Mouse (Mus musculus): Measurements from ENCODE around the gene Lman2.

DNA sequence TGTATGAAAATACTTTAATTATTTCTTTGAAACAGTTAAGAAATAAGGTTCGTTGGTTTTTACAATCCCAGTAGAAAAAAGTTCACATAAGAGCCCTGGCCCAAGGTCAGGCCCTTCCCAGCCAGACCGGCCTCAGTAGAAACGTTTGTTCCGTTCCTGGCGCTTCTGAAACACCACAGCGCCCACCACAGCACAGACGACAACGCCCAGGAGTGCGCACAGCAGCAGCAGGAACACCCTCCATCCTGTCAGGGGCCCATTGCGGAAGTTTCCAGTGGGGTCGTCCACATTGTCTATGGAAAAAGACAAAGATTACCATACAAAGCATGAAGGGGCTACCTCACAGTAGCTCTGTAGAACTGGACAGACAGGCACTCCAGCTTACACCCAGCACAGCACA is 15.8 kb downstream of the Lman2 start:
- no peak for TF ChIP-seq TAL1 (IDR thresholded peaks at IDR 0.05; ENCODE audit: low read length)
- TF ChIP-seq GATA1 (IDR thresholded peaks at IDR 0.05; ENCODE audit: low read length) = no peak

All from erythroblast, embryonic 14.5 days (primary cell).